In the genomic region with DNA sequence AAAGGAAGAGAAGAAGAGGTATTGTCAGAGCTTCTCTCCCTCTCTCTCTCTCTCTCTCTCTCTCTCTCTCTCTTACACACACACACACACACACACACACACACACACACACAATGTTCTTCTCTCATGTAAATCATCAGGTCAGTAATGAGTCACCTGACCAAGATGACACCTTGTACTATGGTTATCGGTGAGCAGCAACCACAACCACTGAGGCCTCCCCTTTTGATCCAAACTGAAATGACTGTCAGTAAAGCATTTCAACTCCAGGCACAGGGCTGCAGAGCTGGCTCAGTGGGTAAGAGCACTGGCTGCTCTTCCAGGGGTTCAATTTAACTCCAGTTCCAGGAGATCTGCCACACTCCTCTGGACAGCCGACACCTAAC, we compare ENCODE assay signal across 2 mouse cellular contexts.
TF ChIP-seq lines count a peak whose summit lies in the region.

No protein-coding gene starts in this region.

TF ChIP-seq in CH12.LX, 34 proteins besides CTCF, POLR2A, EP300 and RAD21:
- TF ChIP-seq BHLHE40 (IDR thresholded peaks at IDR 0.05; ENCODE audit: low read depth, low read length) (peak; percentile 36; the same call in 1 of the 2 replicates), MYC (IDR thresholded peaks at IDR 0.05; ENCODE audit: low read depth, low read length) (no peak), JUND (conservative IDR thresholded peaks at IDR 0.05; ENCODE audit: low read depth, low read length) (no peak), KAT2A (IDR thresholded peaks at IDR 0.05; ENCODE audit: insufficient replicate concordance, low read length) (no peak)

TF ChIP-seq in MEL, 35 proteins besides CTCF, POLR2A, EP300 and RAD21:
- TF ChIP-seq GABPA (IDR thresholded peaks at IDR 0.05; ENCODE audit: low read depth, low read length) = no peak
- TF ChIP-seq USF1 (IDR thresholded peaks at IDR 0.05; ENCODE audit: low read depth, low read length) = peak; percentile 77
- TF ChIP-seq MAX (IDR thresholded peaks at IDR 0.05; ENCODE audit: low read length) = no peak
- TF ChIP-seq ETS1 (IDR thresholded peaks at IDR 0.05; ENCODE audit: low read depth, low read length) = peak; percentile 26; the same call in 1 of the 2 replicates
- peak; percentile 36; the same call in 1 of the 2 replicates for TF ChIP-seq BHLHE40 (IDR thresholded peaks at IDR 0.05; ENCODE audit: borderline replicate concordance, low read depth, low read length)
- TF ChIP-seq HCFC1 (IDR thresholded peaks at IDR 0.05; ENCODE audit: low read depth, low read length) = 0 out of 2 replicates have a peak, but pooled peaks have one; percentile 24
- no peak for TF ChIP-seq KAT2A (conservative IDR thresholded peaks at IDR 0.05; ENCODE audit: low read depth, low read length)
- TF ChIP-seq NELFE (IDR thresholded peaks at IDR 0.05; ENCODE audit: low read depth, low read length) = 0 out of 2 replicates have a peak, but pooled peaks have one; percentile 13
- TF ChIP-seq SIN3A (IDR thresholded peaks at IDR 0.05; ENCODE audit: low read length) = peak; percentile 19; the same call in 1 of the 2 replicates
TF ChIP-seq in MEL: peak in this region for 6.
